Mouse (Mus musculus) midbrain, postnatal 0 days (tissue): Measurements from ENCODE around the gene Zfp112. TPM values are rescaled to one million over a fixed set of nuclear protein-coding genes. Genes with fewer than 3 reads are reported as not detected.
A peak's percentile ranks its signal among the peaks of the same experiment; 100 is the strongest.

ENCODE experiments used
- ATAC-seq: fragments of 200-750 bp; cut with Nextera tagmentation; 2 replicates; pipeline ENCODE4 v1.8.0; 2017; ENCODE audit warnings: moderate number of reproducible peaks, mild to moderate bottlenecking, moderate TSS enrichment, moderate library complexity; ENCODE audit not compliant: low FRiP score
- DNase-seq: peaks from one replicate; pipeline ENCODE4 v3.0.0-alpha.2; 2015; ENCODE audit warnings: low spot score
- H3K27ac ChIP-seq: fragments of 300-500 bp; sonication (generic); 2 replicates; pipeline ENCODE4 v1.5.1; 2014; ENCODE audit warnings: low read depth, mild to moderate bottlenecking, low read length, mixed read lengths
- H3K27me3 ChIP-seq: fragments of 300-500 bp; sonication (generic); 2 replicates; pipeline ENCODE4 v1.6.1; 2014; ENCODE audit warnings: low read length, control low read depth, mixed read lengths; ENCODE audit not compliant: insufficient read depth
- H3K36me3 ChIP-seq: fragments of 300-500 bp; sonication (generic); 2 replicates; pipeline ENCODE4 v1.6.1; 2014; ENCODE audit warnings: low read length, control low read depth, mixed read lengths; ENCODE audit not compliant: insufficient read depth
- H3K4me1 ChIP-seq: fragments of 300-500 bp; sonication (generic); 2 replicates; pipeline ENCODE4 v1.6.1; 2014; ENCODE audit warnings: mild to moderate bottlenecking, control low read depth, antibody characterized with exemption, low read length, mixed read lengths; ENCODE audit not compliant: insufficient read depth
- H3K4me2 ChIP-seq: fragments of 300-500 bp; sonication (generic); 2 replicates; pipeline ENCODE4 v1.6.1; 2014; ENCODE audit warnings: low read depth, mild to moderate bottlenecking, low read length, mixed read lengths; ENCODE audit not compliant: poor library complexity, severe bottlenecking
- H3K4me3 ChIP-seq: fragments of 300-500 bp; sonication (generic); 2 replicates; pipeline ENCODE4 v1.5.1; 2014; ENCODE audit warnings: low read depth, mild to moderate bottlenecking, low read length, moderate library complexity
- H3K9ac ChIP-seq: fragments of 300-500 bp; sonication (generic); replicated peaks from 2 replicates; pipeline ENCODE4 v1.6.1; 2014; ENCODE audit warnings: mild to moderate bottlenecking, low read length, moderate library complexity, mixed read lengths; ENCODE audit not compliant: poor library complexity, severe bottlenecking
- H3K9me3 ChIP-seq: fragments of 300-500 bp; sonication (generic); 2 replicates; pipeline ENCODE4 v1.6.1; 2016; ENCODE audit warnings: low read length, control low read depth
- CTCF ChIP-seq: IDR thresholded peaks from 2 replicates; pipeline ENCODE4 v1.5.1; 2016; ENCODE audit warnings: antibody characterized with exemption, mild to moderate bottlenecking
- WGBS: fragments of 180-500 bp; shearing (Covaris S2); extraction: QIAGEN DNeasy Blood & Tissue Kit; methylation state at CpG from one replicate; pipeline ENCODE4 v1.1.7; 2014; 5-methylcytosine and 5-hydroxymethylcytosine counted together
- polyA plus RNA-seq: library from polyadenylated mRNA; unstranded; fragments of >200 nt; fragmentation: Nextera tagmentation; extraction: Ambion mirVana; gene quantifications from 2 replicates; pipeline ENCODE4 v1.2.1, GENCODE M21; 2015
- total RNA-seq: library from RNA; depleted of rRNA; stranded (reverse); fragments of >200 nt; gene quantifications from 2 replicates; pipeline ENCODE4 v1.2.3, GENCODE M21; 2014; rRNA removed

Zfp112 gene
- total and polyA plus RNA-seq, 2 experiments from 2014 or later, result 4.3 to 6.9 TPM

- TF ChIP-seq CTCF, result peak; percentile 42
- Histone ChIP-seq H3K4me3 (peak within 1 kb of the TSS; percentile 55), H3K36me3 (no peaks in the 10 kb centered on the region), H3K27ac (peak within 1 kb of the TSS; percentile 83), H3K9me3 (no peaks in the 10 kb centered on the region), H3K27me3 (no peaks in the 10 kb centered on the region), H3K4me2 (peak within 1 kb of the TSS; percentile 45), H3K9ac (peak within 1 kb of the TSS; percentile 73), H3K4me1 (no peaks in the 10 kb centered on the region)
- ATAC-seq (peak; percentile 96), DNase-seq (peak; percentile 94)
- WGBS, result 12% methylated on average over 23 of the region's 23 CpGs
These were observed 62.7 kb downstream of the Zfp112 start, which contains the start of gene Zfp114 for GRCm38 (mm10) chr7:24174618-24175336. Gene Zfp114 (plus strand): TSS chr7:24175060.

- Histone ChIP-seq H3K36me3 (no peaks in the 10 kb centered on the region), H3K9me3 (no peaks in the 10 kb centered on the region), H3K4me3 (peak overlapping the region; percentile 55), H3K4me1 (no peaks in the 10 kb centered on the region), H3K9ac (peak overlapping the region; percentile 73), H3K4me2 (peak overlapping the region; percentile 45), H3K27me3 (no peaks in the 10 kb centered on the region), H3K27ac (peak overlapping the region; percentile 83)
- ATAC-seq (0 out of 2 replicates have a peak, but pooled peaks have one; percentile 3), DNase-seq (no peak)
- no peak for TF ChIP-seq CTCF
- 57% methylated on average over 6 of the region's 6 CpGs for whole genome bisulfite sequencing
These were observed 63.2 kb downstream of the Zfp112 start for GRCm38 (mm10) chr7:24175337-24175711.

Other genes with a start within 250 kb of the Zfp112 start
- not detected in 2 replicates for gene Vmn1r177, start 245.9 kb upstream of the Zfp112 start, total RNA-seq
- not detected in 2 replicates for gene Vmn1r177, start 245.9 kb upstream of the Zfp112 start, polyA plus RNA-seq
- gene Vmn1r178, start 220.3 kb upstream of the Zfp112 start, total RNA-seq, result not detected in 2 replicates
- not detected in 2 replicates for gene Vmn1r178, start 220.3 kb upstream of the Zfp112 start, polyA plus RNA-seq
- not detected in 2 replicates for gene Vmn1r179, start 185.3 kb upstream of the Zfp112 start, total RNA-seq
- not detected in 2 replicates for gene Vmn1r179, start 185.3 kb upstream of the Zfp112 start, polyA plus RNA-seq
- gene Vmn1r180, start 161.7 kb upstream of the Zfp112 start, total RNA-seq, result not detected in 2 replicates
- gene Vmn1r180, start 161.7 kb upstream of the Zfp112 start, polyA plus RNA-seq, result not detected in 2 replicates
- not detected in 2 replicates for gene Vmn1r181, start 137.7 kb upstream of the Zfp112 start, total RNA-seq
- not detected in 2 replicates for gene Vmn1r181, start 137.7 kb upstream of the Zfp112 start, polyA plus RNA-seq
- not detected in 2 replicates for gene V1rd19, start 110.6 kb upstream of the Zfp112 start, total RNA-seq
- gene V1rd19, start 110.6 kb upstream of the Zfp112 start, polyA plus RNA-seq, result not detected in 2 replicates
- not detected in 2 replicates for gene Vmn1r183, start 59.1 kb upstream of the Zfp112 start, total RNA-seq
- gene Vmn1r183, start 59.1 kb upstream of the Zfp112 start, polyA plus RNA-seq, result not detected in 2 replicates
- gene Zfp180, start 30.4 kb upstream of the Zfp112 start, total RNA-seq, result 32.7 and 41.2 TPM in 2 replicates
- gene Zfp180, start 30.4 kb upstream of the Zfp112 start, polyA plus RNA-seq, result 24.8 and 25.1 TPM in 2 replicates
- gene Zfp235, start 21.9 kb downstream of the Zfp112 start, total RNA-seq, result 28.0 and 29.9 TPM in 2 replicates
- gene Zfp235, start 21.9 kb downstream of the Zfp112 start, polyA plus RNA-seq, result 20.4 and 22.8 TPM in 2 replicates
- 4.1 and 5.3 TPM in 2 replicates for gene Zfp114, start 62.7 kb downstream of the Zfp112 start, total RNA-seq
- gene Zfp114, start 62.7 kb downstream of the Zfp112 start, polyA plus RNA-seq, result 2.1 and 2.4 TPM in 2 replicates
- 6.2 and 6.7 TPM in 2 replicates for gene Zfp111, start 99.1 kb downstream of the Zfp112 start, total RNA-seq
- 2.5 and 2.6 TPM in 2 replicates for gene Zfp111, start 99.1 kb downstream of the Zfp112 start, polyA plus RNA-seq
- gene Zfp109, start 125.2 kb downstream of the Zfp112 start, total RNA-seq, result 5.4 and 5.5 TPM in 2 replicates
- gene Zfp109, start 125.2 kb downstream of the Zfp112 start, polyA plus RNA-seq, result 2.5 TPM in 2 replicates
- 5.5 and 7.4 TPM in 2 replicates for gene Zfp108, start 142.5 kb downstream of the Zfp112 start, total RNA-seq
- 3.4 and 3.7 TPM in 2 replicates for gene Zfp108, start 142.5 kb downstream of the Zfp112 start, polyA plus RNA-seq
- gene Zfp93, start 158.1 kb downstream of the Zfp112 start, total RNA-seq, result 7.4 and 11.1 TPM in 2 replicates
- 2.2 and 2.7 TPM in 2 replicates for gene Zfp93, start 158.1 kb downstream of the Zfp112 start, polyA plus RNA-seq
- 18.3 and 30.9 TPM in 2 replicates for gene Zfp61, start 188.9 kb downstream of the Zfp112 start, total RNA-seq
- gene Zfp61, start 188.9 kb downstream of the Zfp112 start, polyA plus RNA-seq, result 30.3 and 32.4 TPM in 2 replicates
- gene Zfp94, start 204.4 kb downstream of the Zfp112 start, total RNA-seq, result 13.3 and 25.0 TPM in 2 replicates
- gene Zfp94, start 204.4 kb downstream of the Zfp112 start, polyA plus RNA-seq, result 17.4 and 22.9 TPM in 2 replicates
- not detected in 2 replicates for gene Tescl, start 221.6 kb downstream of the Zfp112 start, total RNA-seq
- gene Tescl, start 221.6 kb downstream of the Zfp112 start, polyA plus RNA-seq, result 0.19 TPM in 1 of 2 replicates, not detected in the other
- 0.44 TPM in 1 of 2 replicates, not detected in the other for gene Lypd5, start 236.9 kb downstream of the Zfp112 start, total RNA-seq
- not detected in 2 replicates for gene Lypd5, start 236.9 kb downstream of the Zfp112 start, polyA plus RNA-seq